Mouse (Mus musculus) bone marrow, adult 2 months (tissue): ENCODE results near the gene Olfr222. TPM values are rescaled to one million over a fixed set of nuclear protein-coding genes. Genes with fewer than 3 reads are reported as not detected.

ENCODE experiments used
- H3K27ac ChIP-seq: fragments of 200-500 bp; 2 replicates; pipeline ENCODE4 v1.5.1; 2012; ENCODE audit warnings: low read depth, mild to moderate bottlenecking, control low read depth, inconsistent platforms, low read length; ENCODE audit not compliant: control insufficient read depth, poor library complexity, insufficient read depth
- H3K4me1 ChIP-seq: fragments of 200-500 bp; 2 replicates; pipeline ENCODE4 v1.6.1; 2011; ENCODE audit warnings: low read length; ENCODE audit not compliant: control insufficient read depth, insufficient read depth
- H3K4me3 ChIP-seq: fragments of 200-500 bp; replicated peaks from 2 replicates; pipeline ENCODE3; 2011; ENCODE audit warnings: mild to moderate bottlenecking, low read depth, low read length, control low read depth; ENCODE audit not compliant: control insufficient read depth
- CTCF ChIP-seq: fragments of 200-500 bp; IDR thresholded peaks from 2 replicates; pipeline ENCODE4 v1.5.1; 2011; ENCODE audit warnings: low read length, control low read depth; ENCODE audit not compliant: control insufficient read depth, insufficient read depth
- POLR2A ChIP-seq: fragments of 200-500 bp; IDR thresholded peaks from 2 replicates; pipeline ENCODE4 v1.6.1; 2011; ENCODE audit warnings: low read depth, mild to moderate bottlenecking, control low read depth, low read length, borderline replicate concordance; ENCODE audit not compliant: control insufficient read depth
- WGBS: fragments of 180-500 bp; shearing (Covaris S2); methylation state at CpG from one replicate; pipeline ENCODE4 v1.1.7; 2018; 5-methylcytosine and 5-hydroxymethylcytosine counted together
- polyA plus RNA-seq: library from polyadenylated mRNA; stranded (reverse); fragments of >200 nt; gene quantifications from 2 replicates; pipeline ENCODE4 v1.2.4, GENCODE M21; 2011; ENCODE audit warnings: low replicate concordance; ENCODE audit not compliant: missing spikeins, insufficient read depth, insufficient read length

Olfr222 gene
- polyA plus RNA-seq, 1 experiment, result not detected

- Histone ChIP-seq H3K4me1 (peaks cover 3% of the 10 kb centered on the region; the same call in 1 of the 2 replicates), H3K4me3 (no peak overlapping the region), H3K27ac (no peak overlapping the region)
- TF ChIP-seq CTCF (peak; percentile 70), POLR2A (no peak)
- 73% methylated on average over 16 of the region's 16 CpGs for WGBS
These were observed 38.6 kb downstream of the Olfr222 start for GRCm38 (mm10) chr11:59537218-59538130.

- H3K4me1 ChIP-seq, result peaks cover 4% of the 10 kb centered on the region
- no peak overlapping the region for H3K4me3 ChIP-seq
- WGBS, result 83% methylated on average over 5 of the region's 5 CpGs
- no peak for TF ChIP-seq CTCF
- no peak for TF ChIP-seq POLR2A
- H3K27ac ChIP-seq, result no peak overlapping the region; the same call in 1 of the 2 replicates
These were observed 44.5 kb downstream of the Olfr222 start for GRCm38 (mm10) chr11:59531562-59531961.

GRCm38 (mm10) chr11:59530870-59531535 lies 45.0 kb downstream of the Olfr222 start:
- TF ChIP-seq POLR2A (no peak), CTCF (no peak)
- Histone ChIP-seq H3K4me1 (peaks cover 6% of the 10 kb centered on the region), H3K4me3 (no peak overlapping the region), H3K27ac (no peak overlapping the region)
- 59% methylated on average over 6 of the region's 6 CpGs for WGBS

- H3K4me1 ChIP-seq, result peaks cover 6% of the 10 kb centered on the region
- H3K27ac ChIP-seq, result no peak overlapping the region
- H3K4me3 ChIP-seq, result no peak overlapping the region
- TF ChIP-seq CTCF, result no peak
- TF ChIP-seq POLR2A, result no peak
- 81% methylated on average over 5 of the region's 5 CpGs for WGBS
These were observed 45.8 kb downstream of the Olfr222 start for GRCm38 (mm10) chr11:59530221-59530620.

- TF ChIP-seq CTCF, result 0 out of 2 replicates have a peak, but pooled peaks have one; percentile 18
- TF ChIP-seq POLR2A, result no peak
- Histone ChIP-seq H3K4me3 (peak within 1 kb of the TSS; percentile 7), H3K4me1 (peaks cover 6% of the 10 kb centered on the region), H3K27ac (peak within 1 kb of the TSS; percentile 41)
- WGBS, result 43% methylated on average over 8 of the region's 8 CpGs
These were observed 49.5 kb downstream of the Olfr222 start, which contains the start of gene Zkscan17 for GRCm38 (mm10) chr11:59526472-59527080. Gene Zkscan17, minus strand, starts transcription at chr11:59526751.

- TF ChIP-seq POLR2A, result no peak
- peak; percentile 69 for TF ChIP-seq CTCF
- Histone ChIP-seq H3K4me1 (peaks cover 6% of the 10 kb centered on the region), H3K27ac (no peak overlapping the region), H3K4me3 (no peak overlapping the region)
- 3% methylated on average over 10 of the region's 10 CpGs for WGBS
These were observed 50.8 kb downstream of the Olfr222 start for GRCm38 (mm10) chr11:59525237-59525636.

- no peak overlapping the region for H3K4me3 ChIP-seq
- WGBS, result 89% methylated on average over 2 of the region's 2 CpGs
- H3K27ac ChIP-seq, result no peak overlapping the region
- TF ChIP-seq CTCF (no peak), POLR2A (no peak)
- peaks cover 6% of the 10 kb centered on the region for H3K4me1 ChIP-seq
These were observed 51.9 kb downstream of the Olfr222 start for GRCm38 (mm10) chr11:59524150-59524549.

Other genes with a start within 250 kb of the Olfr222 start
- gene Prss38, start 200.6 kb downstream of the Olfr222 start, polyA plus RNA-seq, result not detected in 2 replicates
- 1.4 and 2.8 TPM in 2 replicates for gene Jmjd4, start 126.2 kb downstream of the Olfr222 start, polyA plus RNA-seq
- 3.8 and 14.4 TPM in 2 replicates for gene Snap47, start 125.0 kb downstream of the Olfr222 start, polyA plus RNA-seq
- gene Zfp867, start 103.8 kb downstream of the Olfr222 start, polyA plus RNA-seq, result 1.3 and 1.6 TPM in 2 replicates
- gene Zkscan17, start 49.5 kb downstream of the Olfr222 start, polyA plus RNA-seq, result 4.2 and 7.9 TPM in 2 replicates
- 4.1 and 4.2 TPM in 2 replicates for gene Nlrp3, start 34.7 kb downstream of the Olfr222 start, polyA plus RNA-seq
- not detected in 2 replicates for gene Olfr223, start 17.1 kb upstream of the Olfr222 start, polyA plus RNA-seq
- gene Mprip, start 85.1 kb upstream of the Olfr222 start, polyA plus RNA-seq, result 25.7 and 41.6 TPM in 2 replicates
- not detected in 2 replicates for gene Pld6, start 211.4 kb upstream of the Olfr222 start, polyA plus RNA-seq
- gene Flcn, start 233.8 kb upstream of the Olfr222 start, polyA plus RNA-seq, result 10.0 and 20.5 TPM in 2 replicates